Comparison of ENCODE assay signal across 21 mouse cellular contexts in genomic region chr1:71812171-71812695, GRCm38 (mm10).
DNase-seq lines count a peak whose midpoint lies in the region; TF ChIP-seq lines count a peak whose summit lies in the region.
"Had no signal": no experiment of that assay in that cellular context is flagged by ENCODE, and none has a peak within 500 bp of the region (broad histone marks: within the 10 kb centered on the region; RNA-seq: fewer than 3 reads in every experiment).

No protein-coding gene starts in this region.

- H3K4me1 ChIP-seq in testis, adult 2 months (ENCODE audit: control insufficient read depth, insufficient read depth, low read length), result peaks cover 5% of the 10 kb centered on the region
- H3K4me1 ChIP-seq in ES-E14 (ENCODE audit: control insufficient read depth in 2 of 2, insufficient read depth in 2 of 2, low read length in 2 of 2, poor library complexity in 1 of 2), result no peaks in the 10 kb centered on the region
- H3K4me1 ChIP-seq: embryonic facial prominence, embryonic 10.5 days; forebrain, embryonic 13.5 days; hindbrain, embryonic 12.5 days; hindbrain, embryonic 15.5 days had no signal

- no peak for TF ChIP-seq CTCF in testis, adult 2 months (IDR thresholded peaks at IDR 0.05; ENCODE audit: control insufficient read depth, insufficient read depth, insufficient replicate concordance, low read depth, low read length)

- DNase-seq in testis, postnatal 10 days (ENCODE audit: low spot score), result no peak
- DNase-seq in ES-E14 (ENCODE audit: low read depth, low spot score) (peak; percentile 12), ZHBTc4 (ENCODE audit: low read depth, low spot score) (peak; percentile 48)
- no peak for DNase-seq in urinary bladder, adult 2 months (ENCODE audit: low spot score)
- DNase-seq in layer of hippocampus, postnatal 25 days (ENCODE audit: extremely low spot score in 1 of 2, low spot score in 1 of 2), result no peak
- DNase-seq: adrenal gland, adult 8-10 months; adrenal gland, postnatal 25 days; cerebellum, adult 11-12 months; cerebellum, adult 8-10 months; cerebellum, postnatal 10 days; cerebellum, postnatal 36 days; embryo, embryonic 11 days; gastrocnemius, postnatal 10 days; gastrocnemius, postnatal 36 days had no signal

- TF ChIP-seq POLR2A in testis, adult 2 months (IDR thresholded peaks at IDR 0.05; ENCODE audit: control insufficient read depth, low read depth, low read length), result no peak

- no peak overlapping the region for H3K27ac ChIP-seq in testis, adult 2 months (ENCODE audit: control insufficient read depth, insufficient read depth, low read depth, low read length)
- H3K27ac ChIP-seq in ES-E14 (ENCODE audit: insufficient read depth, low read depth, low read length, poor library complexity, severe bottlenecking), result no peak overlapping the region
- H3K27ac ChIP-seq: embryonic facial prominence, embryonic 10.5 days; embryonic facial prominence, embryonic 13.5 days; forebrain, embryonic 13.5 days; hindbrain, embryonic 12.5 days; hindbrain, embryonic 15.5 days had no signal

- H3K9ac ChIP-seq in ES-E14 (ENCODE audit: insufficient read depth, low read depth, low read length, poor library complexity, severe bottlenecking), result no peak overlapping the region
- H3K9ac ChIP-seq: embryonic facial prominence, embryonic 13.5 days; forebrain, embryonic 13.5 days; hindbrain, embryonic 12.5 days; hindbrain, embryonic 15.5 days had no signal

- no peaks in the 10 kb centered on the region for H3K27me3 ChIP-seq in testis, adult 2 months (ENCODE audit: control insufficient read depth, insufficient read depth, low read length)
- H3K27me3 ChIP-seq: embryonic facial prominence, embryonic 13.5 days; forebrain, embryonic 13.5 days; hindbrain, embryonic 12.5 days; hindbrain, embryonic 15.5 days had no signal

- no peaks in the 10 kb centered on the region for H3K36me3 ChIP-seq in testis, adult 2 months (ENCODE audit: control insufficient read depth, insufficient read depth, low read length)
- H3K36me3 ChIP-seq in ES-E14 (ENCODE audit: control insufficient read depth, insufficient read depth, low read length, poor library complexity, severe bottlenecking), result no peaks in the 10 kb centered on the region
- H3K36me3 ChIP-seq: embryonic facial prominence, embryonic 10.5 days; embryonic facial prominence, embryonic 13.5 days; hindbrain, embryonic 12.5 days; hindbrain, embryonic 15.5 days had no signal

- H3K4me3 ChIP-seq in testis, adult 2 months (ENCODE audit: control insufficient read depth, low read depth, low read length), result peak overlapping the region; percentile 48; the same call in 1 of the 2 replicates
- H3K4me3 ChIP-seq in ES-E14 (ENCODE audit: insufficient read depth in 1 of 2, low read depth in 1 of 2, low read length in 2 of 2, poor library complexity in 1 of 2, severe bottlenecking in 1 of 2), result peak overlapping the region in 1 of 2 experiments; percentile 40; a peak in 1 of 4 replicates
- H3K4me3 ChIP-seq: embryonic facial prominence, embryonic 10.5 days; embryonic facial prominence, embryonic 13.5 days; erythroblast, embryonic 14.5 days; forebrain, embryonic 13.5 days; hindbrain, embryonic 12.5 days; hindbrain, embryonic 15.5 days had no signal

- no peaks in the 10 kb centered on the region for H3K9me3 ChIP-seq in ES-E14 (ENCODE audit: control insufficient read depth, insufficient read depth, low read depth, low read length)
- H3K9me3 ChIP-seq: embryonic facial prominence, embryonic 10.5 days; embryonic facial prominence, embryonic 13.5 days; forebrain, embryonic 13.5 days; hindbrain, embryonic 12.5 days; hindbrain, embryonic 15.5 days had no signal

- in situ Hi-C loops in ES-E14 (cut with MboI; ENCODE audit: low sequenced_read_pairs in 2 of 2, unreplicated experiment in 2 of 2), result no loop called here

TF ChIP-seq in ES-E14, 5 proteins besides CTCF, POLR2A, EP300 and RAD21:
- TF ChIP-seq CHD2 (IDR thresholded peaks at IDR 0.05; ENCODE audit: low read depth, low read length), result no peak
- TF ChIP-seq ZC3H11A (IDR thresholded peaks at IDR 0.05; ENCODE audit: borderline replicate concordance, low read depth, low read length), result no peak
- no peak for TF ChIP-seq ZNF384 (IDR thresholded peaks at IDR 0.05; ENCODE audit: low read depth, low read length)
- TF ChIP-seq HCFC1 (IDR thresholded peaks at IDR 0.05; ENCODE audit: borderline replicate concordance, insufficient read depth, low read length), result no peak
- no peak for TF ChIP-seq MAFK (IDR thresholded peaks at IDR 0.05; ENCODE audit: insufficient read depth, low read depth, low read length)

Comparison
In these comparisons a context has a peak if more than half of its experiments do, and no peak if none do; other contexts are left out.
1. DNase-seq: peak in ES-E14 (single experiment) and ZHBTc4 (single experiment); none in testis, postnatal 10 days (single experiment), urinary bladder, adult 2 months (single experiment) and layer of hippocampus, postnatal 25 days (0 of 2).